Mouse (Mus musculus) G1E (cell line): ENCODE results near the gene Cdk14. TPM values are rescaled to one million over a fixed set of nuclear protein-coding genes. Genes with fewer than 3 reads are reported as not detected.
A peak's percentile ranks its signal among the peaks of the same experiment; 100 is the strongest.

Experiments
- ATAC-seq: 2 replicates; pipeline ENCODE4 v1.8.0; 2016; ENCODE audit warnings: mild to moderate bottlenecking; ENCODE audit not compliant: insufficient number of reproducible peaks, poor library complexity, low FRiP score, severe bottlenecking; ENCODE audit errors: extremely low read depth
- DNase-seq: peaks from one replicate; pipeline ENCODE4 v3.0.0; 2012; ENCODE audit warnings: low spot score
- H3K27me3 ChIP-seq: 2 replicates; pipeline ENCODE4 v1.6.1; 2012; ENCODE audit warnings: mild to moderate bottlenecking, low read length, inconsistent platforms; ENCODE audit not compliant: insufficient read depth
- H3K36me3 ChIP-seq: replicated peaks from 2 replicates; pipeline ENCODE3; 2012; ENCODE audit warnings: mild to moderate bottlenecking, inconsistent platforms
- H3K4me1 ChIP-seq: 2 replicates; pipeline ENCODE4 v1.6.1; 2012; ENCODE audit warnings: low read depth, low read length, inconsistent platforms, mixed read lengths; ENCODE audit not compliant: insufficient read depth
- H3K4me3 ChIP-seq: 2 replicates; pipeline ENCODE4 v1.5.1; 2012; ENCODE audit warnings: low read depth, mild to moderate bottlenecking, inconsistent platforms, low read length, moderate library complexity, mixed read lengths
- H3K9me3 ChIP-seq: replicated peaks from 2 replicates; pipeline ENCODE4 v1.6.1; 2012; ENCODE audit warnings: inconsistent platforms
- CTCF ChIP-seq: IDR thresholded peaks from 2 replicates; pipeline ENCODE4 v1.5.1; 2012; ENCODE audit warnings: low read depth, low read length, inconsistent platforms, mixed read lengths
- GATA1 ChIP-seq: IDR thresholded peaks from 2 replicates; pipeline ENCODE4 v1.6.1; 2012; ENCODE audit warnings: borderline replicate concordance, low read length, inconsistent platforms, mixed read lengths
- GATA2 ChIP-seq: IDR thresholded peaks from 2 replicates; pipeline ENCODE4 v1.6.1; 2012; ENCODE audit warnings: low read depth, low read length, inconsistent platforms, borderline replicate concordance
- POLR2AphosphoS5 ChIP-seq: IDR thresholded peaks from 2 replicates; pipeline ENCODE4 v1.6.1; 2012; ENCODE audit warnings: low read depth, low read length, inconsistent platforms; ENCODE audit not compliant: insufficient replicate concordance
- TAL1 ChIP-seq: conservative IDR thresholded peaks from 2 replicates; pipeline ENCODE4 v1.6.1; 2012; ENCODE audit warnings: low read depth, low read length, inconsistent platforms, mixed read lengths
- polyA plus RNA-seq: library from polyadenylated mRNA; stranded (reverse); fragments of >175 nt; gene quantifications from 2 replicates; pipeline ENCODE4 v1.2.3, GENCODE M21; 2012
- total RNA-seq, 2 experiments: library from RNA; stranded (forward) in 1 of 2; stranded (reverse) in 1 of 2; fragments of 200-1000 nt in 1 of 2; fragments of >200 nt in 1 of 2; fragmentation: Nextera tagmentation in 1 of 2; gene quantifications; 2 replicates each; pipeline ENCODE4 v1.2.3; 2014 to 2017

The Cdk14 gene
- total and polyA plus RNA-seq, 3 experiments = 0.98 TPM; not detected in 2

DNA sequence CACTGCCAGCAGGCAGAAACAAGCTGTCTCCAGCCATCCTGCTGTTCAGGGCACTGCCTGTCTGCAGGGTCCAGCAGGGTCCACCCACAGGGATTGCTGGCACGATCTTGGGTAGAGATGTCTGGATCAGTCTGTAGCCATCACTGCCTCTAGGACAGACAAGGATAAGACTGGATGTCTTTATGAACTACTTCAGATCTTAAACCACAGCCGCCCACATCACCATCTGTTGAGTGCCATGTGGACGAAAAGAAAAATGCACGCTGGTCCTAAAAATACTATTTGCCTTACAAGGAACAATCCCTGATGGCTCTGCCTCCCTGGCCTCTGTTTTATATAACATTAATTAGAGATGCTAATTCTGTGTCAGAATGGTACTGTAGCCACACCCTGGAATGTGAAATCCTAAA, 426.9 kb downstream of the Cdk14 start:
- H3K4me3 ChIP-seq = no peak overlapping the region
- no peaks in the 10 kb centered on the region for H3K36me3 ChIP-seq
- TF ChIP-seq TAL1 (no peak), GATA2 (no peak), GATA1 (no peak), CTCF (no peak), POLR2AphosphoS5 (no peak)
- H3K4me1 ChIP-seq = no peaks in the 10 kb centered on the region
- DNase-seq = no peak
- no peaks in the 10 kb centered on the region for H3K9me3 ChIP-seq
- H3K27me3 ChIP-seq = no peaks in the 10 kb centered on the region; the same call in 1 of the 2 replicates
- no peak for ATAC-seq

DNA sequence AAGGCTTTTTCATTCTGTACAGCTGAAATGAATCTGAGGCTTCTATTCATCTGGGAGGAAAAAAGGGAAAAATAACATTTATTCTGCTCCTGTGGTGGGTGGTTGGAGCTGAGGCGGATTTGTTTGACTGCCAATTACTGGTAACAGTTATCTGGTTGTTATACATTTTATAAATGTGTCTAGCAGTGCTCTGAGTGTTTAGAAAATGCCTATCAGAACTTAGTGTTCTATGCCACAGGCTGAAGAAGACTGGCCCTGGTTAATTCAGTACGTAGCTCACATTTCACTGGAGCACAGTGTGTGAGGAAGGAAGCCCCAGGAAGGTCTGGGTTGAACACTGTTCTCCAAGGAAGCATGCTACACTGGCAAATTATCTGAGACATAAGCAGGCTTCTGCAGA, 429.1 kb downstream of the Cdk14 start:
- H3K9me3 ChIP-seq = no peaks in the 10 kb centered on the region
- no peaks in the 10 kb centered on the region for H3K4me1 ChIP-seq
- TF ChIP-seq CTCF (no peak), GATA1 (no peak), GATA2 (no peak), TAL1 (no peak), POLR2AphosphoS5 (no peak)
- DNase-seq (no peak), ATAC-seq (no peak)
- H3K4me3 ChIP-seq = no peak overlapping the region
- H3K27me3 ChIP-seq = no peaks in the 10 kb centered on the region; the same call in 1 of the 2 replicates
- no peaks in the 10 kb centered on the region for H3K36me3 ChIP-seq

DNA sequence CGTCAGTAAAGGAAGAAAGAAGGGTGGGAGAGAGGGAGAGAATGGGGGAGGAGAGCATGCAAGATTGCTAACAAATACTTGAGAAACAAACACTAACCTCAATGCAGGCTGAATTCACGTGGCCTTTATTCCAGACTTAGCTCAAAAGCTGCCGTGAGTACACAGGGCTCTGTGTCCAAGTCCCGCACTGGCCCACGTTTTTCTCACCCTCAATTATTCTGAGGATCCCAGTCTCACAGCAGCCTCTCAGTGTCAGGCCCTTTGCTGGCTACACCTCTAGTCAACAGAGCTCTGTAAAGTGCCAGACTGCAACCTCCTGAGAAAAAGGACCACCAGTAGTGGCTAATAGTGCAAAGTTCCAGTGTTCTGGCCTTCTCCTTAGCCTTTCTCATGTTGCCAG, 429.9 kb downstream of the Cdk14 start:
- H3K9me3 ChIP-seq = no peaks in the 10 kb centered on the region
- DNase-seq = no peak
- no peaks in the 10 kb centered on the region; the same call in 1 of the 2 replicates for H3K27me3 ChIP-seq
- no peaks in the 10 kb centered on the region for H3K4me1 ChIP-seq
- ATAC-seq = no peak
- no peaks in the 10 kb centered on the region for H3K36me3 ChIP-seq
- TF ChIP-seq TAL1 = no peak
- no peak for TF ChIP-seq POLR2AphosphoS5
- TF ChIP-seq CTCF = no peak
- TF ChIP-seq GATA1 = no peak
- TF ChIP-seq GATA2 = no peak
- no peak overlapping the region for H3K4me3 ChIP-seq

- DNase-seq = no peak
- H3K36me3 ChIP-seq = no peaks in the 10 kb centered on the region
- no peaks in the 10 kb centered on the region for H3K9me3 ChIP-seq
- TF ChIP-seq CTCF (no peak), TAL1 (no peak), GATA1 (no peak), POLR2AphosphoS5 (no peak), GATA2 (no peak)
- no peak overlapping the region for H3K4me3 ChIP-seq
- H3K4me1 ChIP-seq = no peaks in the 10 kb centered on the region
- ATAC-seq = no peak
- H3K27me3 ChIP-seq = no peaks in the 10 kb centered on the region
Observed at GRCm38 (mm10) chr5:4986181-4986580, 433.9 kb downstream of the Cdk14 start.

- DNase-seq = no peak
- Histone ChIP-seq H3K9me3 (no peaks in the 10 kb centered on the region), H3K36me3 (no peaks in the 10 kb centered on the region), H3K4me3 (no peak overlapping the region), H3K4me1 (no peaks in the 10 kb centered on the region), H3K27me3 (no peaks in the 10 kb centered on the region)
- no peak for TF ChIP-seq POLR2AphosphoS5
- no peak for TF ChIP-seq GATA1
- ATAC-seq = no peak
Observed at GRCm38 (mm10) chr5:4979551-4979950, 440.6 kb downstream of the Cdk14 start.

DNA sequence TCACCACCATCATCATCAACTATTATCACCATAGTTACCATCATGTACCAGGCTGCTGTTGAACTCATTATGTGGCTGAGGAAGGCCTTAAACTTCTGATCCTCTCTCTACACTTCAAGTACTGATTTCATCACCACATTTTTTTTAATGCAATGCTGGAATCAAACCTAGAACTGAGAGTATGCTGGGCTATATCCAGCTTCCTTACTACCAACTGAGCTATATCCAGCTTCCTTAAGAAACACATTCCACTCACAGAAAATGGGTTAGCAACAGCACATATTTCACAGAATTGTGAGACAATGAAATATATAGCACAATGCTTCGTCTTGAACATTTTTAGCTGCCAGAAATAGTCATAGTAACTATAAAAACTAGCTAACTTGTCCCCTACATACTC, 446.7 kb downstream of the Cdk14 start:
- DNase-seq = no peak
- no peak overlapping the region for H3K4me3 ChIP-seq
- H3K36me3 ChIP-seq = no peaks in the 10 kb centered on the region
- H3K27me3 ChIP-seq = no peaks in the 10 kb centered on the region
- TF ChIP-seq CTCF = no peak
- no peak for TF ChIP-seq POLR2AphosphoS5
- ATAC-seq = no peak
- no peaks in the 10 kb centered on the region for H3K4me1 ChIP-seq
- no peaks in the 10 kb centered on the region for H3K9me3 ChIP-seq

DNA sequence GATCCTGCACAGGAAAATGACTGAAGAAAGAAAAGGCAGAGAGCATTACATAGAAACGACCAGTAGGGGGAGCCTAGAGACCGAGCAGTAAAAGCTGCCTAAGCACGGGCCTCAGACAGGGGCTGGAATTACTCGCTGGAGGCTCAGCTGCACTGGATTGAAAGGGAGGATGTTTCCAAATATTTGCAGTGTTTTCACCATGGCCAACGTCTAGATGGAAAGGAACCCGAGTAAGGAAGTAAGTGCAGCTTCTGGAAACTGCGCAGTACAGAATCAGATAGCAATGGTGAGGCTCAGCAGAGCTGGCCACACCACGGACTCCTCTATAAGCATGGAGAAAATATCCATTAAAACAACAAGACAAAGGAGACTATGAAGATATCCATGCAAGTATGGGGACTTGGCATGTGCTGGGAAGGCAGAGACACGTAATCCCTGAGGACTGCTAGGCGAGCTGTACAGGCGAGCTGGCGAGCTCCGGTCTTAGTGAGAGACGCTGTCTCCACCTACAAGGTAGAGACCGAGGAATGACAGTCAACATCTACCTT, 458.0 kb downstream of the Cdk14 start:
- ATAC-seq = peak; percentile 54; the same call in 1 of the 2 replicates
- peak; percentile 57 for TF ChIP-seq CTCF
- TF ChIP-seq GATA2 = no peak
- DNase-seq = peak; percentile 31

More for the DNA sequence above, 458.0 kb downstream of the Cdk14 start:
- peaks cover 5% of the 10 kb centered on the region; the same call in 1 of the 2 replicates for H3K27me3 ChIP-seq
- H3K4me1 ChIP-seq = no peaks in the 10 kb centered on the region
- H3K36me3 ChIP-seq = no peaks in the 10 kb centered on the region
- no peak overlapping the region for H3K4me3 ChIP-seq
- no peaks in the 10 kb centered on the region for H3K9me3 ChIP-seq
